Mouse (Mus musculus): ENCODE data around the gene Olfr292.

- TF ChIP-seq MYOG (IDR thresholded peaks at IDR 0.05; ENCODE audit: control insufficient read depth, extremely low read depth, insufficient read length) (no peak), MAX (IDR thresholded peaks at IDR 0.05) (no peak)
These were observed 36.9 kb downstream of the Olfr292 start for GRCm38 (mm10) chr7:86725013-86725412.
